Mouse (Mus musculus): ENCODE measurements around the gene Capn15.

Capn15 gene

GRCm38 (mm10) chr17:25985306-25986294 lies at the start of gene Capn15:
TSS of gene Capn15 (minus strand) at chr17:25985796.
- DNase-seq (ENCODE audit: low spot score in 2 of 2), result peak; percentile 90 to 91

- no peak for DNase-seq (ENCODE audit: low spot score in 2 of 2)
Observed at GRCm38 (mm10) chr17:26032037-26032436, 46.4 kb upstream of the Capn15 start.

- no peak for DNase-seq (ENCODE audit: low spot score in 2 of 2)
Observed at GRCm38 (mm10) chr17:26031583-26031982, 46.0 kb upstream of the Capn15 start.

- no peak for DNase-seq (ENCODE audit: low spot score in 2 of 2)
Observed at GRCm38 (mm10) chr17:26028261-26028660, 42.7 kb upstream of the Capn15 start.

- DNase-seq (ENCODE audit: low spot score in 2 of 2), result no peak
Observed at GRCm38 (mm10) chr17:26024674-26025073, 39.1 kb upstream of the Capn15 start.

GRCm38 (mm10) chr17:26023966-26024365 lies 38.4 kb upstream of the Capn15 start:
- no peak for DNase-seq (ENCODE audit: low spot score in 2 of 2)

- no peak for DNase-seq (ENCODE audit: low spot score in 2 of 2)
Observed at GRCm38 (mm10) chr17:26023181-26023580, 37.6 kb upstream of the Capn15 start.

GRCm38 (mm10) chr17:26021728-26022341 lies 36.2 kb upstream of the Capn15 start:
- DNase-seq (ENCODE audit: low spot score in 2 of 2), result no peak

GRCm38 (mm10) chr17:26020848-26021347 lies 35.3 kb upstream of the Capn15 start:
- DNase-seq (ENCODE audit: low spot score in 2 of 2), result no peak

GRCm38 (mm10) chr17:26018388-26018787 lies 32.8 kb upstream of the Capn15 start:
- no peak for DNase-seq (ENCODE audit: low spot score in 2 of 2)

- DNase-seq (ENCODE audit: low spot score in 2 of 2), result no peak
Observed at GRCm38 (mm10) chr17:26017949-26018348, 32.4 kb upstream of the Capn15 start.

GRCm38 (mm10) chr17:26017021-26017420 lies 31.4 kb upstream of the Capn15 start:
- no peak for DNase-seq (ENCODE audit: low spot score in 2 of 2)

- no peak for DNase-seq (ENCODE audit: low spot score in 2 of 2)
Observed at GRCm38 (mm10) chr17:26013711-26014110, 28.1 kb upstream of the Capn15 start.

GRCm38 (mm10) chr17:26011841-26012460 lies 26.4 kb upstream of the Capn15 start:
- peak; percentile 68 to 72 for DNase-seq (ENCODE audit: low spot score in 2 of 2)

GRCm38 (mm10) chr17:26009540-26009939 lies 23.9 kb upstream of the Capn15 start:
- DNase-seq (ENCODE audit: low spot score in 2 of 2), result peak; percentile 39 to 67

- no peak for DNase-seq (ENCODE audit: low spot score in 2 of 2)
Observed at GRCm38 (mm10) chr17:26008787-26009186, 23.2 kb upstream of the Capn15 start.

GRCm38 (mm10) chr17:26008331-26008730 lies 22.7 kb upstream of the Capn15 start:
- DNase-seq (ENCODE audit: low spot score in 2 of 2), result no peak

- DNase-seq (ENCODE audit: low spot score in 2 of 2), result no peak
Observed at GRCm38 (mm10) chr17:26007646-26008045, 22.1 kb upstream of the Capn15 start.

GRCm38 (mm10) chr17:26005731-26006450 lies 20.3 kb upstream of the Capn15 start:
- no peak for DNase-seq (ENCODE audit: low spot score in 2 of 2)

- no peak for DNase-seq (ENCODE audit: low spot score in 2 of 2)
Observed at GRCm38 (mm10) chr17:26004711-26005110, 19.1 kb upstream of the Capn15 start.

- no peak for DNase-seq (ENCODE audit: low spot score in 2 of 2)
Observed at GRCm38 (mm10) chr17:26003864-26004263, 18.3 kb upstream of the Capn15 start.

GRCm38 (mm10) chr17:25998425-25998824 lies 12.8 kb upstream of the Capn15 start:
- no peak for DNase-seq (ENCODE audit: low spot score in 2 of 2)
